Mouse (Mus musculus): ENCODE measurements around the gene Hacd1. TPM values are rescaled to one million over a fixed set of nuclear protein-coding genes. Genes with fewer than 3 reads are reported as not detected.

Gene Hacd1
- total and polyA plus RNA-seq, 3 experiments: 14.6 to 23.1 TPM; not detected in 1

- TF ChIP-seq TCF12 (IDR thresholded peaks at IDR 0.05; ENCODE audit: low read depth, low read length): no peak
- no peak for TF ChIP-seq MAFK (IDR thresholded peaks at IDR 0.05; ENCODE audit: borderline replicate concordance, low read depth, low read length)
- no peak for TF ChIP-seq E2F4 (IDR thresholded peaks at IDR 0.05; ENCODE audit: borderline replicate concordance, low read depth, low read length)
These were observed 198.5 kb downstream of the Hacd1 start (continued) for GRCm38 (mm10) chr2:13857461-13857860.

- Histone ChIP-seq H3K4me1 (ENCODE audit: control insufficient read depth in 1 of 2, insufficient read depth in 2 of 2, low read length in 2 of 2) (no peaks in the 10 kb centered on the region), H3K79me2 (ENCODE audit: control insufficient read depth, insufficient read depth, low read length, poor library complexity) (no peaks in the 10 kb centered on the region), H3K9ac (ENCODE audit: control insufficient read depth, low read depth, low read length, poor library complexity, severe bottlenecking) (no peak overlapping the region), H3K4me3 (ENCODE audit: control insufficient read depth in 1 of 2, insufficient read depth in 1 of 2, low read depth in 2 of 2, low read length in 2 of 2) (no peak overlapping the region), H3K27ac (ENCODE audit: control insufficient read depth, low read depth, low read length) (no peak overlapping the region), H3K36me3 (ENCODE audit: control insufficient read depth in 1 of 2, insufficient read depth in 2 of 2, low read length in 2 of 2) (no peaks in the 10 kb centered on the region), H3K27me3 (ENCODE audit: control insufficient read depth in 1 of 2, insufficient read depth in 2 of 2, low read length in 2 of 2) (no peaks in the 10 kb centered on the region; a peak in 1 of 4 replicates), H3K9me3 (replicated peaks; ENCODE audit: insufficient read depth, low read length) (no peaks in the 10 kb centered on the region)
- peak; percentile 52 to 74 (median 58) for TF ChIP-seq CTCF (IDR thresholded peaks at IDR 0.05 in 2 of 3, conservative IDR thresholded peaks at IDR 0.05 in 1 of 3; ENCODE audit: control insufficient read depth in 1 of 3, insufficient read depth in 1 of 3, low read depth in 2 of 3, low read length in 3 of 3, poor library complexity in 1 of 3, severe bottlenecking in 1 of 3)
- TF ChIP-seq CHD1 (IDR thresholded peaks at IDR 0.05; ENCODE audit: low read depth, low read length): no peak
- TF ChIP-seq RAD21 (IDR thresholded peaks at IDR 0.05; ENCODE audit: low read depth, low read length): peak; percentile 62
- no peak for TF ChIP-seq USF2 (IDR thresholded peaks at IDR 0.05; ENCODE audit: borderline replicate concordance in 1 of 2, insufficient read depth in 1 of 2, low read depth in 1 of 2, low read length in 2 of 2)
- no peak for TF ChIP-seq TBP (IDR thresholded peaks at IDR 0.05; ENCODE audit: low read depth, low read length)
- no peak for TF ChIP-seq MYC (IDR thresholded peaks at IDR 0.05; ENCODE audit: low read depth, low read length)
- no peak for TF ChIP-seq ZNF384 (IDR thresholded peaks at IDR 0.05; ENCODE audit: low read depth, low read length)
- peak; percentile 74 for TF ChIP-seq ZC3H11A (IDR thresholded peaks at IDR 0.05; ENCODE audit: low read depth, low read length)
- TF ChIP-seq SMC3 (IDR thresholded peaks at IDR 0.05; ENCODE audit: low read depth, low read length): peak; percentile 89
- no peak for TF ChIP-seq UBTF (IDR thresholded peaks at IDR 0.05; ENCODE audit: borderline replicate concordance, insufficient read depth, low read depth, low read length)
- DNase-seq (ENCODE audit: low read depth, low spot score): peak; percentile 52
These were observed 200.4 kb downstream of the Hacd1 start for GRCm38 (mm10) chr2:13855510-13855909.

GRCm38 (mm10) chr2:13836310-13836709 is 219.6 kb downstream of the Hacd1 start:
- Histone ChIP-seq H3K36me3 (ENCODE audit: control insufficient read depth in 1 of 2, insufficient read depth in 2 of 2, low read length in 2 of 2) (no peaks in the 10 kb centered on the region), H3K9me3 (replicated peaks; ENCODE audit: insufficient read depth, low read length) (no peaks in the 10 kb centered on the region), H3K9ac (ENCODE audit: control insufficient read depth, low read depth, low read length, poor library complexity, severe bottlenecking) (no peak overlapping the region), H3K27me3 (ENCODE audit: control insufficient read depth in 1 of 2, insufficient read depth in 2 of 2, low read length in 2 of 2) (no peaks in the 10 kb centered on the region), H3K79me2 (ENCODE audit: control insufficient read depth, insufficient read depth, low read length, poor library complexity) (no peaks in the 10 kb centered on the region), H3K4me3 (ENCODE audit: control insufficient read depth in 1 of 2, insufficient read depth in 1 of 2, low read depth in 2 of 2, low read length in 2 of 2) (no peak overlapping the region), H3K4me1 (ENCODE audit: control insufficient read depth in 1 of 2, insufficient read depth in 2 of 2, low read length in 2 of 2) (no peaks in the 10 kb centered on the region), H3K27ac (ENCODE audit: control insufficient read depth, low read depth, low read length) (no peak overlapping the region)
- TF ChIP-seq MYC (IDR thresholded peaks at IDR 0.05; ENCODE audit: low read depth, low read length) (no peak), USF2 (IDR thresholded peaks at IDR 0.05; ENCODE audit: borderline replicate concordance in 1 of 2, insufficient read depth in 1 of 2, low read depth in 1 of 2, low read length in 2 of 2) (no peak), MAX (IDR thresholded peaks at IDR 0.05; ENCODE audit: low read length) (no peak), ZMIZ1 (IDR thresholded peaks at IDR 0.05; ENCODE audit: low read depth, low read length) (no peak)
- DNase-seq (ENCODE audit: low read depth, low spot score): no peak

Measured in MEL (cell line).